Mouse (Mus musculus): ENCODE measurements around the gene Lrwd1. TPM values are rescaled to one million over a fixed set of nuclear protein-coding genes. Genes with fewer than 3 reads are reported as not detected.
"Not testable (repeated sequence)": the region's sequence is repeated elsewhere in the genome, so short reads cannot be mapped to it uniquely, and the experiment has no call there.

Gene Lrwd1
- polyA plus RNA-seq, 1 experiment: 22.5 TPM

- Histone ChIP-seq H3K4me1 (ENCODE audit: control insufficient read depth, insufficient read depth, low read length) (peaks cover 6% of the 10 kb centered on the region), H3K4me3 (ENCODE audit: insufficient read depth, low read length) (peak within 1 kb of the TSS; percentile 70), H3K27ac (ENCODE audit: insufficient read depth, low read length) (peak within 1 kb of the TSS; percentile 84)
- no peak for TF ChIP-seq CTCF (IDR thresholded peaks at IDR 0.05; ENCODE audit: borderline replicate concordance, insufficient read depth, low read length)
- peak; percentile 56 for TF ChIP-seq POLR2A (IDR thresholded peaks at IDR 0.05; ENCODE audit: low read depth, low read length)
These were observed 34.9 kb upstream of the Lrwd1 start, which contains the start of gene Orai2 for GRCm38 (mm10) chr5:136170512-136171362. Gene Orai2 (minus strand): TSS chr5:136170713.

GRCm38 (mm10) chr5:136169626-136170511 is 34.0 kb upstream of the Lrwd1 start:
- H3K4me1 ChIP-seq (ENCODE audit: control insufficient read depth, insufficient read depth, low read length): peaks cover 6% of the 10 kb centered on the region
- H3K4me3 ChIP-seq (ENCODE audit: insufficient read depth, low read length): peak overlapping the region; percentile 70
- no peak for TF ChIP-seq CTCF (IDR thresholded peaks at IDR 0.05; ENCODE audit: borderline replicate concordance, insufficient read depth, low read length)
- no peak for TF ChIP-seq POLR2A (IDR thresholded peaks at IDR 0.05; ENCODE audit: low read depth, low read length)
- no peak overlapping the region for H3K27ac ChIP-seq (ENCODE audit: insufficient read depth, low read length)

- TF ChIP-seq POLR2A (IDR thresholded peaks at IDR 0.05; ENCODE audit: low read depth, low read length): no peak
- peak; percentile 2; the same call in 1 of the 2 replicates for TF ChIP-seq CTCF (IDR thresholded peaks at IDR 0.05; ENCODE audit: borderline replicate concordance, insufficient read depth, low read length)
- Histone ChIP-seq H3K4me1 (ENCODE audit: control insufficient read depth, insufficient read depth, low read length) (peaks cover 6% of the 10 kb centered on the region), H3K4me3 (ENCODE audit: insufficient read depth, low read length) (no peak overlapping the region), H3K27ac (ENCODE audit: insufficient read depth, low read length) (no peak overlapping the region)
These were observed 32.2 kb upstream of the Lrwd1 start for GRCm38 (mm10) chr5:136168071-136168470.

GRCm38 (mm10) chr5:136167296-136167695 is 31.4 kb upstream of the Lrwd1 start:
- TF ChIP-seq POLR2A (IDR thresholded peaks at IDR 0.05; ENCODE audit: low read depth, low read length): no peak
- no peak for TF ChIP-seq CTCF (IDR thresholded peaks at IDR 0.05; ENCODE audit: borderline replicate concordance, insufficient read depth, low read length)
- H3K4me1 ChIP-seq (ENCODE audit: control insufficient read depth, insufficient read depth, low read length): peaks cover 6% of the 10 kb centered on the region
- H3K4me3 ChIP-seq (ENCODE audit: insufficient read depth, low read length): no peak overlapping the region
- no peak overlapping the region for H3K27ac ChIP-seq (ENCODE audit: insufficient read depth, low read length)

GRCm38 (mm10) chr5:136165246-136165645 is 29.4 kb upstream of the Lrwd1 start:
- Histone ChIP-seq H3K27ac (ENCODE audit: insufficient read depth, low read length) (no peak overlapping the region), H3K4me1 (ENCODE audit: control insufficient read depth, insufficient read depth, low read length) (no peaks in the 10 kb centered on the region), H3K4me3 (ENCODE audit: insufficient read depth, low read length) (no peak overlapping the region)
- no peak for TF ChIP-seq POLR2A (IDR thresholded peaks at IDR 0.05; ENCODE audit: low read depth, low read length)
- TF ChIP-seq CTCF (IDR thresholded peaks at IDR 0.05; ENCODE audit: borderline replicate concordance, insufficient read depth, low read length): no peak

- TF ChIP-seq CTCF (IDR thresholded peaks at IDR 0.05; ENCODE audit: borderline replicate concordance, insufficient read depth, low read length): no peak
- no peak for TF ChIP-seq POLR2A (IDR thresholded peaks at IDR 0.05; ENCODE audit: low read depth, low read length)
- H3K27ac ChIP-seq (ENCODE audit: insufficient read depth, low read length): no peak overlapping the region
These were observed 28.1 kb upstream of the Lrwd1 start for GRCm38 (mm10) chr5:136163807-136164474.

GRCm38 (mm10) chr5:136160084-136160483 is 24.2 kb upstream of the Lrwd1 start:
- not testable (repeated sequence) for H3K4me1 ChIP-seq (ENCODE audit: control insufficient read depth, insufficient read depth, low read length); H3K27ac ChIP-seq (ENCODE audit: insufficient read depth, low read length); H3K4me3 ChIP-seq (ENCODE audit: insufficient read depth, low read length)

More at GRCm38 (mm10) chr5:136163807-136164474, 28.1 kb upstream of the Lrwd1 start:
- Histone ChIP-seq H3K4me3 (ENCODE audit: insufficient read depth, low read length) (no peak overlapping the region), H3K4me1 (ENCODE audit: control insufficient read depth, insufficient read depth, low read length) (no peaks in the 10 kb centered on the region)

GRCm38 (mm10) chr5:136155399-136155798 is 19.5 kb upstream of the Lrwd1 start:
- H3K4me1 ChIP-seq (ENCODE audit: control insufficient read depth, insufficient read depth, low read length): no peaks in the 10 kb centered on the region
- no peak overlapping the region for H3K27ac ChIP-seq (ENCODE audit: insufficient read depth, low read length)
- no peak overlapping the region for H3K4me3 ChIP-seq (ENCODE audit: insufficient read depth, low read length)
- TF ChIP-seq CTCF (IDR thresholded peaks at IDR 0.05; ENCODE audit: borderline replicate concordance, insufficient read depth, low read length) (no peak), POLR2A (IDR thresholded peaks at IDR 0.05; ENCODE audit: low read depth, low read length) (no peak)

GRCm38 (mm10) chr5:136152365-136152764 is 16.5 kb upstream of the Lrwd1 start:
- no peak for TF ChIP-seq POLR2A (IDR thresholded peaks at IDR 0.05; ENCODE audit: low read depth, low read length)
- no peak for TF ChIP-seq CTCF (IDR thresholded peaks at IDR 0.05; ENCODE audit: borderline replicate concordance, insufficient read depth, low read length)
- no peaks in the 10 kb centered on the region for H3K4me1 ChIP-seq (ENCODE audit: control insufficient read depth, insufficient read depth, low read length)
- H3K27ac ChIP-seq (ENCODE audit: insufficient read depth, low read length): no peak overlapping the region
- H3K4me3 ChIP-seq (ENCODE audit: insufficient read depth, low read length): no peak overlapping the region

- H3K4me1 ChIP-seq (ENCODE audit: control insufficient read depth, insufficient read depth, low read length); H3K27ac ChIP-seq (ENCODE audit: insufficient read depth, low read length); H3K4me3 ChIP-seq (ENCODE audit: insufficient read depth, low read length): not testable (repeated sequence)
These were observed 13.3 kb upstream of the Lrwd1 start for GRCm38 (mm10) chr5:136149134-136149576.

Data from embryonic fibroblast, embryonic 13.5 days (primary cell).